Mouse (Mus musculus) bone marrow macrophage, adult 2 months (primary cell): ENCODE measurements around the gene Aph1b. TPM values are rescaled to one million over a fixed set of nuclear protein-coding genes. Genes with fewer than 3 reads are reported as not detected.

Experiments used
- H3K27ac ChIP-seq: 2 replicates; pipeline ENCODE4 v1.5.1; 2012; ENCODE audit warnings: low read depth, low read length; ENCODE audit not compliant: insufficient read depth
- H3K4me1 ChIP-seq: 2 replicates; pipeline ENCODE4 v1.6.1; 2012; ENCODE audit warnings: low read length; ENCODE audit not compliant: control insufficient read depth, insufficient read depth
- H3K4me3 ChIP-seq: 2 replicates; pipeline ENCODE4 v1.5.1; 2012; ENCODE audit warnings: mild to moderate bottlenecking, low read length, moderate library complexity; ENCODE audit not compliant: insufficient read depth
- CTCF ChIP-seq: IDR thresholded peaks from 2 replicates; pipeline ENCODE4 v1.5.1; 2012; ENCODE audit warnings: low read depth, mild to moderate bottlenecking, low read length, moderate library complexity
- POLR2A ChIP-seq: IDR thresholded peaks from 2 replicates; pipeline ENCODE4 v1.6.1; 2012; ENCODE audit warnings: mild to moderate bottlenecking, low read depth, low read length, borderline replicate concordance
- polyA plus RNA-seq: library from polyadenylated mRNA; stranded (reverse); fragments of >200 nt; gene quantifications from 2 replicates; pipeline ENCODE4 v1.2.4, GENCODE M21; 2012; ENCODE audit not compliant: missing spikeins, insufficient read depth, insufficient read length

Aph1b gene
- polyA plus RNA-seq, 1 experiment = 20.8 TPM

DNA sequence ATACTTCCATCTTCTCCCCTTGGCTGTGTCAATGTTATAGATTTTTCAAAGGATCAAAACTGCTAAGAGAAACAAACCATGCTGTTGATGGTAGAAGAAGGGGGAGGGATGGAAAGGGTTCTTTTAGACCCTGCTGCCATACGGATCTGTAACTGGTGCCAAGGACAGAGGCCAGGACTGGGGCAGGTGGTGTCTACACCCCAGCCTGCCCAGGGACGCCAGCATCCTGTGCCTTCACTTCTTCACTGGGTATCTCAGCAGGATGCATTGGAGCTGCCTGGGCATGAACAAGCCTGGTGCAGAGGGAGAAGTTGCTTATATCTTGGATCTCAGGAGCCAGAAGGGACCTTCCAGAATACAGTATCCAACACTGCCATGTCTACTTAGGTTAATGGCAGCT is 50.8 kb downstream of the Aph1b start:
- Histone ChIP-seq H3K4me3 (no peak overlapping the region), H3K4me1 (no peaks in the 10 kb centered on the region), H3K27ac (no peak overlapping the region)
- no peak for TF ChIP-seq CTCF
- no peak for TF ChIP-seq POLR2A

DNA sequence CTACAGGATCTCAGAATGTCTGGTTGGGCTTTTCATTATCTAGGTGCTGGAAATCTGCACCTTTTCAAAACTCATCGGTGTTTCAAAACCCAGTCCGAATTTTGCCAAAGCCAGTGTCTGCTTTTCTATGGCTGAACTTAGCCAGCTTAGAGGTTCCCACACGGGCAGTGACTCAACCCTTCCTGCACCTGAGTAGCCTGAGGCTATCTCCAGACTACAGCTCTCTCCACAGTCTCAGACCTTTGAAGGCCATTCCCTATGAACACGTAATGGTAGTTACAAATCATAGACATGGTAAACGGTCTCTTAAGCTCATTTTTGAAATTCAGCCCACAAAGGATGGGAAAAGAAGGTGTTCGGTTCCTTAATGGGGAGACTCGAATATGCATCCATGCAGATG is 55.8 kb downstream of the Aph1b start:
- H3K4me3 ChIP-seq = no peak overlapping the region
- TF ChIP-seq POLR2A (no peak), CTCF (no peak)
- no peak overlapping the region for H3K27ac ChIP-seq
- H3K4me1 ChIP-seq = 0 out of 2 replicates have a peak, but pooled peaks cover 1% of the 10 kb centered on the region

- H3K4me1 ChIP-seq = peaks cover 4% of the 10 kb centered on the region
- H3K27ac ChIP-seq = no peak overlapping the region
These were observed 58.7 kb downstream of the Aph1b start for GRCm38 (mm10) chr9:66736551-66736950.

GRCm38 (mm10) chr9:66736016-66736415 is 59.3 kb downstream of the Aph1b start:
- Histone ChIP-seq H3K4me1 (peaks cover 7% of the 10 kb centered on the region), H3K27ac (no peak overlapping the region), H3K4me3 (no peak overlapping the region)
- TF ChIP-seq CTCF = no peak

More at GRCm38 (mm10) chr9:66736551-66736950, 58.7 kb downstream of the Aph1b start:
- no peak overlapping the region for H3K4me3 ChIP-seq
- no peak for TF ChIP-seq POLR2A
- TF ChIP-seq CTCF = no peak

DNA sequence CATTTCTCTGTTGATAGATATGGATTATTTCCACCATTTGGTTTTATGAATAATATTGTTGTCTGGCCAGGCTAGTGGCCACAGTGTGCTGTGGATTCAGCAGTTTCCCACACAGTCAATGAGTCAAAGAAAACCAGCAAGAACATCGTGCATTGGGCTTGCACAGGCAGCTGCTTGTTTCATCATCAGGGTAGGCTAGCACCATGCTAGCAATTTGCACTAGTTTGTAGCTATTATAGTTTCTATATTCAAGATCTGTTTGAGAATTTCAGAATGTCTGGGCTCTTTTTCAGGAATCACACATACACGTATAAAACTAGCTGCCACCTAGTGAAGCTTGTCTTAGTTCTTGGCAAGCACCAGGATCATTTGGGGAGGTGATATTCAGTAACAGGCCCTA is 60.2 kb downstream of the Aph1b start:
- no peak overlapping the region for H3K27ac ChIP-seq
- H3K4me1 ChIP-seq = peaks cover 7% of the 10 kb centered on the region
- H3K4me3 ChIP-seq = no peak overlapping the region
- TF ChIP-seq POLR2A = no peak

GRCm38 (mm10) chr9:66734568-66734967 is 60.7 kb downstream of the Aph1b start:
- Histone ChIP-seq H3K4me3 (no peak overlapping the region), H3K4me1 (peaks cover 7% of the 10 kb centered on the region), H3K27ac (no peak overlapping the region)
- TF ChIP-seq POLR2A (no peak), CTCF (no peak)

DNA sequence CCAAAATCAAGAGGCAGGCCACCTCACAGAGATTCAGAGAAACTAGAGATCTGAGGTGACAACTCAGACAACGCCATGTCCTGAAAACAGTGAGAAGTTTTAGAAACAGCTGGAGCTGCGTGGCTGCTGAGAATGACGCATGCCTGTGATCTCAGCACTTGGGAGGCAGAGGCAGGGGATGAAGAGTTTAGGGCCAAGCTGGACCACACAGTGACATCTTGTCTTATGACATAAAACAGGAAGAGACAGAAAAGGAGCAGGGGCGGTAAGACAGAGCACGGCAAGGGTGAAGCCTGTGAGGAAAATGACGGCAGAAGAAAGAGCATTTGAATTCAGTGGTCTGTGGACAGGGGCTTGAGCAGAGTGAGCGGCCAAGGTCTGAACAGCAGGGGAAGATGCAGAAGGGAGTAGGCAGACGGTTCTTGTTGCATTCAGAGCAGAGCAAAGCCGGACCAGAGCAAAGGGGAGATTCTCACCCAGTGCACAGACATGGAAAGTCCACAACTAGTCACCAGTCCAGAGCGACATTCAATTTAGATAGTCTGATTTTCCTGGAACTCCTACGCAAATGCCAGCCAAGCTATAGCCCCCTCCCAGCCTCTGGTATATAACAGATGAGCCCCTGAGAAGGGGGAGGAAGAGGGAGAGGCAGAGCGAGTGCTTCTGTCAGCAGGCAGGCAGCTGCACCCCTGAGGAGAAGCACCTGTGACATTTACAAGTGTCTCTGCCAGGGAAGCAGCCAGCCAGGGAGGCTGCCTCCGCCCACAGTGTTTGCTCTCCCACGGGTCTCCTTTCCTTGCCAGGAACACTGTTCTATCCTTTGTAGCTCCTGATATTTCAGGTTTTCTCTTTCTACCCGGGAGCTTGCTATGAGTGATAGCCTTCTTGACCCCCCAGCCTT is 62.2 kb downstream of the Aph1b start:
- Histone ChIP-seq H3K4me3 (no peak overlapping the region), H3K27ac (no peak overlapping the region), H3K4me1 (peaks cover 7% of the 10 kb centered on the region)
- no peak for TF ChIP-seq POLR2A
- no peak for TF ChIP-seq CTCF

- TF ChIP-seq POLR2A = no peak
- TF ChIP-seq CTCF = no peak
- H3K27ac ChIP-seq = no peak overlapping the region
- no peak overlapping the region for H3K4me3 ChIP-seq
- H3K4me1 ChIP-seq = peaks cover 7% of the 10 kb centered on the region
These were observed 64.0 kb downstream of the Aph1b start for GRCm38 (mm10) chr9:66731284-66731683.

- Histone ChIP-seq H3K27ac (no peak overlapping the region), H3K4me1 (peaks cover 11% of the 10 kb centered on the region), H3K4me3 (no peak overlapping the region)
- TF ChIP-seq CTCF (no peak), POLR2A (no peak)
These were observed 64.7 kb downstream of the Aph1b start for GRCm38 (mm10) chr9:66730556-66730955.

DNA sequence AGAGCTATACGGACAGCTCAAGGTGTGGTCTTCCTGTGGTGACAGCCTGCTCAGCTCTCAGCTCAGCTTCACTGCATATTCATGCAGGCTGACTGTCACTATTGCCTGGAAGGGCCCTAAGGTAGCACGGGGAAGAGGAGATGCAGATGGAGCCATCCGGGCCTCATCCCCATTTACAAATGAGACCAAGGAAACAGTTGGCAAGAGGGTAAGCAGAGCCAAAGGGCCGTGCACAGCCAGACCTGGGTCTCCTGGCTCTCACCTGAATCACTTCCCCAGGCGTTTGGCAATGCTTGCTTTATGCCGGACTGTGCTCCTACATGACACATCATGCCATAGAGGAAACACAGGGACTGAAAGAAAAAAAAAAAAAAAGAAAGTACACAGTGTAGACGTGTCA is 68.0 kb downstream of the Aph1b start:
- Histone ChIP-seq H3K4me1 (peaks cover 12% of the 10 kb centered on the region), H3K27ac (no peak overlapping the region), H3K4me3 (no peak overlapping the region)
- TF ChIP-seq POLR2A = no peak
- no peak for TF ChIP-seq CTCF

- H3K27ac ChIP-seq = no peak overlapping the region
- peaks cover 7% of the 10 kb centered on the region for H3K4me1 ChIP-seq
- TF ChIP-seq CTCF (no peak), POLR2A (no peak)
- H3K4me3 ChIP-seq = no peak overlapping the region
These were observed 69.7 kb downstream of the Aph1b start for GRCm38 (mm10) chr9:66725591-66725990.

Other genes with a start within 250 kb of the Aph1b start
- 63.3 and 64.4 TPM in 2 replicates for gene Usp3, start 202.3 kb downstream of the Aph1b start, polyA plus RNA-seq
- not detected in 2 replicates for gene Car12, start 81.8 kb downstream of the Aph1b start, polyA plus RNA-seq
- 0.36 TPM in 1 of 2 replicates, not detected in the other for gene Gm10647, start 1.5 kb upstream of the Aph1b start, polyA plus RNA-seq
- gene Aph1c, start 39.2 kb upstream of the Aph1b start, polyA plus RNA-seq = 93.9 and 111 TPM in 2 replicates
- gene Rab8b, start 124.2 kb upstream of the Aph1b start, polyA plus RNA-seq = 160 and 169 TPM in 2 replicates
- gene Rps27l, start 150.6 kb upstream of the Aph1b start, polyA plus RNA-seq = 256 and 349 TPM in 2 replicates
- 19.6 and 22.9 TPM in 2 replicates for gene Lactb, start 180.0 kb upstream of the Aph1b start, polyA plus RNA-seq